Mouse (Mus musculus): Measurements from ENCODE around the gene Ppp1cc. TPM values are rescaled to one million over a fixed set of nuclear protein-coding genes. Genes with fewer than 3 reads are reported as not detected.
"Not testable (repeated sequence)": the region's sequence is repeated elsewhere in the genome, so short reads cannot be mapped to it uniquely, and the experiment has no call there.

Ppp1cc gene
- polyA plus RNA-seq, 1 experiment from 2014 or later, result 311 TPM

DNA sequence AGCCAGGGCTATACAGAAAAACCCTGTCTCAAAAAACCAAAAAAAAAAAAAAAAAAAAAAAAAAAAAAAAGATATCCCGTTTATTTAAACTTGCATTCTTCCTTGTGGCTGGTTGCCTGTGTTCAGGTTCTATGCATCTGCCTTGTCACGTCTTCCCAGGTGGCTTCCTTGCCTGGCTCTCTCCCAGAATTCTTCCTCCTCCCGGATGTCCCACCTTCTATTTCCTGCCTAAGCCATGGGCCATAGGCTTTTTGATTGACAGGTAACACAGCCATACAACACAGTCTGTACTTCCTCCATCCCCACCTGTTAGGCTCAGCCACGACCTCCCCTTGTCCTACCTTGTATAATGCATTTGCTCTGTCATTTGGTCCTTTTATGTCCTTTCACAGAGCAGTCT is 48.4 kb downstream of the Ppp1cc start, which contains the start of gene Hvcn1:
Hvcn1 (plus strand) TSS at position 330 of the 400 bp plus-strand sequence.
- ATAC-seq (replicated peaks; ENCODE audit: insufficient number of reproducible peaks, low FRiP score, low TSS enrichment, low read depth) (no peak), DNase-seq (ENCODE audit: low spot score) (no peak)
- H3K9me3 ChIP-seq (replicated peaks; ENCODE audit: control insufficient read depth, low read length), result no peaks in the 10 kb centered on the region
- H3K27ac ChIP-seq (replicated peaks; ENCODE audit: low read depth, low read length), result no peak within 1 kb of the TSS
- 76% methylated on average over 3 of the region's 4 CpGs for WGBS
- no peaks in the 10 kb centered on the region for H3K36me3 ChIP-seq (replicated peaks; ENCODE audit: control insufficient read depth, insufficient read depth, low read depth, low read length)
- H3K9ac ChIP-seq (replicated peaks; ENCODE audit: low read length), result no peak within 1 kb of the TSS
- no peak within 1 kb of the TSS for H3K4me3 ChIP-seq (ENCODE audit: low read depth, low read length)
- H3K4me1 ChIP-seq (ENCODE audit: control insufficient read depth, insufficient read depth, low read length), result peaks cover 3% of the 10 kb centered on the region; the same call in 1 of the 2 replicates
- no peaks in the 10 kb centered on the region for H3K27me3 ChIP-seq (ENCODE audit: control insufficient read depth, insufficient read depth, low read length)
- no peak within 1 kb of the TSS for H3K4me2 ChIP-seq (ENCODE audit: low read depth, low read length)

DNA sequence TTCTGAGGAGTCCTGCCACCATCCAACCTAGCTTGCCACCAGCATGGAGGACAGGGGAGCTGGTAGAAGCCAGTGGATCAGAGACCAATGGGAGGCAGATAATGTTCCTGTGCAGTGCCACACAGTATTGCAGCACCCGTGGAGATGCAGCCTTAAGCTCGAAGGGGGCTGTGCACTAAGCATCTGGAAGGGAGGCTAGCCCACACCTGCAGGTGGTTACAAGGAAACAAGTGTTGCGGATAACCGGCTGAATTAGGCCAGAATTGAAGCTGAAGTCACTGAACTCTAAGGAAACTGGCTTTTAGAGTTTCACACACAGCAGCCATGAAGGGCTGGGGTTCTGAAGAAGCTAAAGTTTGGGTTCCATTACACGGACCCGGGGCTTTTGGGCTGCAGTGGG is 50.8 kb downstream of the Ppp1cc start:
- ATAC-seq (replicated peaks; ENCODE audit: insufficient number of reproducible peaks, low FRiP score, low TSS enrichment, low read depth), result no peak
- Histone ChIP-seq H3K9me3 (replicated peaks; ENCODE audit: control insufficient read depth, low read length) (no peaks in the 10 kb centered on the region), H3K27me3 (ENCODE audit: control insufficient read depth, insufficient read depth, low read length) (no peaks in the 10 kb centered on the region), H3K4me2 (ENCODE audit: low read depth, low read length) (no peak overlapping the region; the same call in 1 of the 2 replicates), H3K4me3 (ENCODE audit: low read depth, low read length) (peak overlapping the region; percentile 36; the same call in 1 of the 2 replicates), H3K36me3 (replicated peaks; ENCODE audit: control insufficient read depth, insufficient read depth, low read depth, low read length) (no peaks in the 10 kb centered on the region), H3K27ac (replicated peaks; ENCODE audit: low read depth, low read length) (peak overlapping the region; percentile 35; the same call in 1 of the 2 replicates), H3K4me1 (ENCODE audit: control insufficient read depth, insufficient read depth, low read length) (peaks cover 3% of the 10 kb centered on the region; the same call in 1 of the 2 replicates), H3K9ac (replicated peaks; ENCODE audit: low read length) (peak overlapping the region; percentile 73)
- peak; percentile 25 for DNase-seq (ENCODE audit: low spot score)
- 36% methylated on average over 6 of the region's 6 CpGs for WGBS

- DNase-seq (ENCODE audit: low spot score), result peak; percentile 91
- H3K36me3 ChIP-seq (replicated peaks; ENCODE audit: control insufficient read depth, insufficient read depth, low read depth, low read length), result no peaks in the 10 kb centered on the region
- peak overlapping the region; percentile 74 for H3K4me2 ChIP-seq (ENCODE audit: low read depth, low read length)
- H3K27ac ChIP-seq (replicated peaks; ENCODE audit: low read depth, low read length), result peak overlapping the region; percentile 73
- H3K9ac ChIP-seq (replicated peaks; ENCODE audit: low read length), result peak overlapping the region; percentile 73
- 3% methylated on average over 20 of the region's 21 CpGs for WGBS
- peak; percentile 93 for ATAC-seq (replicated peaks; ENCODE audit: insufficient number of reproducible peaks, low FRiP score, low TSS enrichment, low read depth)
- peak overlapping the region; percentile 36 for H3K4me3 ChIP-seq (ENCODE audit: low read depth, low read length)
- no peaks in the 10 kb centered on the region for H3K27me3 ChIP-seq (ENCODE audit: control insufficient read depth, insufficient read depth, low read length)
- peaks cover 3% of the 10 kb centered on the region; the same call in 1 of the 2 replicates for H3K4me1 ChIP-seq (ENCODE audit: control insufficient read depth, insufficient read depth, low read length)
- H3K9me3 ChIP-seq (replicated peaks; ENCODE audit: control insufficient read depth, low read length), result no peaks in the 10 kb centered on the region
Measured at GRCm38 (mm10) chr5:122209591-122210368, 51.7 kb downstream of the Ppp1cc start.

DNA sequence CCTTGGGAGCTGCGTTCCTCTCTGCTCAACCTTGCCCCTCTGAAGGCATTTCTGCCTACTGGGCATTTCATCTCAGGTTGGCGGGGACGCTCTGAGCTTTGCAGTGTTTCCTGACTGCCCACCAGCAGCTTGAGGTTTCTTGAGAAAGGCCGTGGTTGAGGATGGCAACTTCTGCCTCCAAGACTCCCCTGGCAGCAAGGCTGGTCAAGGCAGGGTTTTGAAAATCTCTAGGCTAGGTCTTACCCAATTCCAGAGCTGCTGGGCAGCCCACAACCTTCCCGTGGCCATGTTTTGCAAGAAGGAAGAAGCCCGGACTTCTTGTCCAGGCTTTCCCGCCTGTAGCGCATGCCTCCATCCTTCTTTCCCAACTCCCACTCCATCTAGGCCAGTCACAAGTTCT is 52.8 kb downstream of the Ppp1cc start:
- 93% methylated on average over 8 of the region's 8 CpGs for WGBS
- Histone ChIP-seq H3K9ac (replicated peaks; ENCODE audit: low read length) (no peak overlapping the region), H3K36me3 (replicated peaks; ENCODE audit: control insufficient read depth, insufficient read depth, low read depth, low read length) (no peaks in the 10 kb centered on the region), H3K27me3 (ENCODE audit: control insufficient read depth, insufficient read depth, low read length) (no peaks in the 10 kb centered on the region), H3K27ac (replicated peaks; ENCODE audit: low read depth, low read length) (no peak overlapping the region), H3K4me1 (ENCODE audit: control insufficient read depth, insufficient read depth, low read length) (peaks cover 3% of the 10 kb centered on the region; the same call in 1 of the 2 replicates), H3K4me3 (ENCODE audit: low read depth, low read length) (no peak overlapping the region), H3K9me3 (replicated peaks; ENCODE audit: control insufficient read depth, low read length) (no peaks in the 10 kb centered on the region), H3K4me2 (ENCODE audit: low read depth, low read length) (no peak overlapping the region)
- no peak for ATAC-seq (replicated peaks; ENCODE audit: insufficient number of reproducible peaks, low FRiP score, low TSS enrichment, low read depth)
- DNase-seq (ENCODE audit: low spot score), result no peak

GRCm38 (mm10) chr5:122212125-122212524 is 54.0 kb downstream of the Ppp1cc start:
- no peaks in the 10 kb centered on the region for H3K9me3 ChIP-seq (replicated peaks; ENCODE audit: control insufficient read depth, low read length)
- H3K36me3 ChIP-seq (replicated peaks; ENCODE audit: control insufficient read depth, insufficient read depth, low read depth, low read length), result no peaks in the 10 kb centered on the region
- DNase-seq (ENCODE audit: low spot score) (no peak), ATAC-seq (replicated peaks; ENCODE audit: insufficient number of reproducible peaks, low FRiP score, low TSS enrichment, low read depth) (no peak)
- H3K27me3 ChIP-seq (ENCODE audit: control insufficient read depth, insufficient read depth, low read length), result no peaks in the 10 kb centered on the region
- no peak overlapping the region for H3K9ac ChIP-seq (replicated peaks; ENCODE audit: low read length)
- 90% methylated on average over 8 of the region's 8 CpGs for WGBS
- no peak overlapping the region for H3K4me2 ChIP-seq (ENCODE audit: low read depth, low read length)
- peaks cover 3% of the 10 kb centered on the region; the same call in 1 of the 2 replicates for H3K4me1 ChIP-seq (ENCODE audit: control insufficient read depth, insufficient read depth, low read length)
- no peak overlapping the region for H3K27ac ChIP-seq (replicated peaks; ENCODE audit: low read depth, low read length)
- no peak overlapping the region for H3K4me3 ChIP-seq (ENCODE audit: low read depth, low read length)

DNA sequence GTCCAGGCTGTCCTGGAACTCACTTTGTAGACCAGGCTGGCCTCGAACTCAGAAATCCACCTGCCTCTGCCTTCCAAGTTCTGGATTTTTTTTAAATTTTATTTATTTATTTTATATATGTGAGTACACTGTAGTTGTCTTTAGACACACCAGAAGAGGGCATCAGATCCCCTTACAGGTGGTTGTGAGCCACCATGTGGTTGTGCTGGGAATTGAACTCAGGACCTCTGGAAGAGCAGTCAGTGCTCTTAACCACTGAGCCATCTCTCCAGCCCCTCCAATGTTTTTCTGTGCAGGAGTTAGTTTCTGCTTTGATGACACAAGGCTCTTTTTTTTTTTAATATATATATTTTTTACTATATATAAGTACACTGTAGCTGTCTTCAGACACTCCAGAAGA is 54.7 kb downstream of the Ppp1cc start:
- not testable (repeated sequence) for H3K4me1 ChIP-seq (ENCODE audit: control insufficient read depth, insufficient read depth, low read length); H3K9me3 ChIP-seq (replicated peaks; ENCODE audit: control insufficient read depth, low read length); H3K27me3 ChIP-seq (ENCODE audit: control insufficient read depth, insufficient read depth, low read length); DNase-seq (ENCODE audit: low spot score); H3K9ac ChIP-seq (replicated peaks; ENCODE audit: low read length); H3K4me3 ChIP-seq (ENCODE audit: low read depth, low read length); ATAC-seq (replicated peaks; ENCODE audit: insufficient number of reproducible peaks, low FRiP score, low TSS enrichment, low read depth); H3K36me3 ChIP-seq (replicated peaks; ENCODE audit: control insufficient read depth, insufficient read depth, low read depth, low read length); H3K27ac ChIP-seq (replicated peaks; ENCODE audit: low read depth, low read length); H3K4me2 ChIP-seq (ENCODE audit: low read depth, low read length)
- WGBS, result 100% methylated on average over 1 of the region's 1 CpGs

DNA sequence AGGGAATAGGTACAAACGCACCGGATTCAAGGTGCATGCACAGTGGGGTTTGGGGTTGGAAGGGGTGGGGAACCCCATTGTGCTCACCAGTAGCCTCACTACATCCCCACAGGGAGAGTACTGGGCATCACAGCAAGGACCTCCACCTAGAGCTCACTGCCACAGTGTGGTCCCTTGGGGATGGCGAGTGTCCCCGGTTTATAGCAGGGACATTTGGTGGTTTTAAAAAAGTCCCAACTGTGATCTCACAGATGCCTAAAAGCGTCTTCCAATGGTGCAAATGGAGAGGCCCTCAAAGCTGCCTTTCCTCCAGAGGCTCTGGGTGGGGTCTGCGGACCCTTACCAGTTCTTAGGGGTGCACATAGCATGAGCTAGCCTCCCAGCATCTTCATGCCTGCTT is 55.8 kb downstream of the Ppp1cc start:
- Histone ChIP-seq H3K27ac (replicated peaks; ENCODE audit: low read depth, low read length) (no peak overlapping the region), H3K4me3 (ENCODE audit: low read depth, low read length) (no peak overlapping the region), H3K9ac (replicated peaks; ENCODE audit: low read length) (no peak overlapping the region), H3K4me2 (ENCODE audit: low read depth, low read length) (no peak overlapping the region), H3K27me3 (ENCODE audit: control insufficient read depth, insufficient read depth, low read length) (no peaks in the 10 kb centered on the region), H3K36me3 (replicated peaks; ENCODE audit: control insufficient read depth, insufficient read depth, low read depth, low read length) (no peaks in the 10 kb centered on the region), H3K9me3 (replicated peaks; ENCODE audit: control insufficient read depth, low read length) (no peaks in the 10 kb centered on the region), H3K4me1 (ENCODE audit: control insufficient read depth, insufficient read depth, low read length) (peaks cover 3% of the 10 kb centered on the region; the same call in 1 of the 2 replicates)
- no peak for DNase-seq (ENCODE audit: low spot score)
- ATAC-seq (replicated peaks; ENCODE audit: insufficient number of reproducible peaks, low FRiP score, low TSS enrichment, low read depth), result no peak
- WGBS, result 86% methylated on average over 6 of the region's 6 CpGs

- Histone ChIP-seq H3K27me3 (ENCODE audit: control insufficient read depth, insufficient read depth, low read length) (no peaks in the 10 kb centered on the region), H3K9ac (replicated peaks; ENCODE audit: low read length) (no peak overlapping the region), H3K4me3 (ENCODE audit: low read depth, low read length) (no peak overlapping the region), H3K36me3 (replicated peaks; ENCODE audit: control insufficient read depth, insufficient read depth, low read depth, low read length) (no peaks in the 10 kb centered on the region), H3K27ac (replicated peaks; ENCODE audit: low read depth, low read length) (no peak overlapping the region), H3K4me2 (ENCODE audit: low read depth, low read length) (no peak overlapping the region), H3K9me3 (replicated peaks; ENCODE audit: control insufficient read depth, low read length) (no peaks in the 10 kb centered on the region), H3K4me1 (ENCODE audit: control insufficient read depth, insufficient read depth, low read length) (no peaks in the 10 kb centered on the region; the same call in 1 of the 2 replicates)
- ATAC-seq (replicated peaks; ENCODE audit: insufficient number of reproducible peaks, low FRiP score, low TSS enrichment, low read depth) (no peak), DNase-seq (ENCODE audit: low spot score) (no peak)
- 90% methylated on average over 6 of the region's 6 CpGs for WGBS
Measured at GRCm38 (mm10) chr5:122217636-122218035, 59.6 kb downstream of the Ppp1cc start.

Data from embryonic facial prominence, embryonic 11.5 days (tissue).